Mouse (Mus musculus) megakaryocyte-erythroid progenitor cell, adult 5-6 weeks (primary cell): ENCODE data around the gene Tex28. TPM values are rescaled to one million over a fixed set of nuclear protein-coding genes. Genes with fewer than 3 reads are reported as not detected.
"Not testable (repeated sequence)": the region's sequence is repeated elsewhere in the genome, so short reads cannot be mapped to it uniquely, and the experiment has no call there.

Source experiments
- ATAC-seq: replicated peaks from 2 replicates; pipeline ENCODE4 v1.8.0; 2016; ENCODE audit warnings: mild to moderate bottlenecking, inconsistent platforms; ENCODE audit not compliant: severe bottlenecking, poor library complexity, low FRiP score, low TSS enrichment
- total RNA-seq, 2 experiments: library from RNA; stranded (forward) in 1 of 2; stranded (reverse) in 1 of 2; fragments of 200-1000, 215-1000 nt in 1 of 2; fragments of >200 nt in 1 of 2; fragmentation: Nextera tagmentation in 1 of 2; gene quantifications; 2 replicates each; pipeline ENCODE4 v1.2.3; 2014 to 2017

Tex28 gene
- total RNA-seq (2014; fragmentation: Nextera tagmentation) (not detected in 2 replicates), total RNA-seq (2017) (not detected in 2 replicates)

DNA sequence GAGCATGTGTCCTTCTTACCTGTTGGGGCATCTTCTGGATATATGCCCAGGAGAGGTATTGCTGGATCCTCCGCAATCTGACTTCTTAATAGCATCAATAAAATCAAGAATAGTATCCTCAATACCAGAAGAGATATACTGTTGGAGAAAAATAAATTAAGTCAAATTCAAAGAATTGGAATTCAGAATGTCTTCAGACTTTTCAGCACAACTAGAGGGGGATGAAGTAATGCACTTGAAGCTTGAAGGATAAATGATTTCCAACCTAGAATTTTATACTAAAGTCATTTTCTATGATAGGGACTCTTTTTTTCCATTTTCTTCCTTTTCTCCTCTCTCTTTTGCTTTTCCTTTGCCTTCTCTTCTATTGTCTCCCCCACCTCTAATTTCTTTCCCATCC is at the start of gene Tex28:
TSS of gene Tex28 (minus strand) at position 101 of the 400 bp plus-strand sequence.
- no peak for ATAC-seq

DNA sequence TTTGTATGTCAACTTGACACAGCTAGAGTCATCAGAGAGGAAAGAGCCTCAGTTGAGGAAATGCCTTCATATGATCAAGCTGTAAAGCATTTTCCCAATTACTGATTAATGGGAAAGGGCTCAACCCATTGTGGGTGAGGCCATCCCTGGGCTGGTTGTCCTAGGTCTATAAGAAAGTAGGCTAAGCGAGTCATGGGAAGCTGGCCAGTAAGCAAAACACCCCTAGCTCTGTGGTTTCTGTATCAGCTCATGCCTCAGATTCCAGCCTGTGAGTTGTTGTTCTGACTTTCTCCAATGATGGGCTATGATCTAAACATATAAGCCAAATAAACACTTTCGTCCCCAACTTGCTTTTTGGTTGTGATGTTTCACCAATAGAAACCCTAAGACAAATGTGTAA is 35.9 kb upstream of the Tex28 start:
- no peak for ATAC-seq

DNA sequence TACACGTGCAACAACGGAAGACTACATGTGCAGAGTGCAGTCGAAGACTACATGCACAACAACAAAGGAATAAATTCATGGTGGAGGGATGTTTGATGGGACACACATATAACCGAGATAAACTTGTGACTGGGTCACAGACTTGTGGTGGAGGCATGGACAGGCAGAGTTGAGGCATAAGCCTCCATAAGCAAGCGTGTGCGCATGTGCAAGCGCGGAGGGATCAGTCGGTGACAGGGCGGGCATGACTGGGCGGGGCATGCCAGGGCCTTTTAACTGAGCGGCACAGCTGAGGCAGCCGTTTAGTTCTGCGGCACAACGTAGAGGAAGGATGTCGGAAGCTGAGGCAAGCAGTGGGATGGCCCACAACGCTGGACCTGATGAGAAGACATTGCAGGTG is 9.3 kb upstream of the Tex28 start, which contains the start of gene Tktl1:
TSS of gene Tktl1 (plus strand) at position 301 of the 400 bp plus-strand sequence.
- no peak for ATAC-seq

DNA sequence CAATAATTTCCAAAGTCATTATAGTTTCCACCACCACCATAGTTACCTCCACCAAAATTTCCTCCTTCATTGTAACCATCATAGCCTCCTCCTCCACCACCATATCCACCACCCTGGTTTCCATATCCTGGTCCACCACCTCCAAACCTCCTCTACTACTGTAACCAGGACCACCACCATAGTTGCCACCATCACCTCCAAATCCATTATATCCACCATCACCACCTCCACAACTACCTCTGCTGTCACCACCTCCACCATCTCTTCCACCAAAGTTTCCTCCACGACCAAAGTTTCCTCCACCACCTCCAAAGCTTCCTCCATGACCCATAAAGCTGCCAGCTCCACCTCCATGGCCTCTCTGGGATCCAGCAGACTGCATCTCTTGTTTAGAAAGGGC is 32.4 kb downstream of the Tex28 start, which contains the start of gene Mecp2:
TSS of gene Mecp2 (minus strand) at position 101 of the 400 bp plus-strand sequence.
- ATAC-seq, result not testable (repeated sequence)

DNA sequence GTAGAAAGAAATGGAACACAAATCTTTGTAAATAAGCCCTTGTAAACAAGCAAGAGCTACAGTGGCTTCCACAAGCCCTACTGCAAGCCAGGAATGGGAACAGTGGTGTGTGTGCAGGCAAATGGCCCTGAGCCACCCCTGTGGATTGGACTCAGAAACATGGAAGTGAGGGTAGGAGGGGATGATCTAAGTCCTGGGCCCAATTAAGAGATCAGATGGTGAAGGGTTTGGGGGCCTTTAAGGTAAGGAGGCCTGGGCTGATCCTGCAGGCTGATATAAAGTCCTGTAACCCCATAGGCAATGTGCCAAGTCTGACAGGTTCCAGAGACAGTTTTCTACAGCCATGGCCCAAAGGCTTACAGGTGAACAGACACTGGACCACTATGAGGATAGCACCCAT is 40.5 kb downstream of the Tex28 start, which contains the start of gene Opn1mw:
TSS of gene Opn1mw (plus strand) at position 301 of the 400 bp plus-strand sequence.
- ATAC-seq, result no peak

DNA sequence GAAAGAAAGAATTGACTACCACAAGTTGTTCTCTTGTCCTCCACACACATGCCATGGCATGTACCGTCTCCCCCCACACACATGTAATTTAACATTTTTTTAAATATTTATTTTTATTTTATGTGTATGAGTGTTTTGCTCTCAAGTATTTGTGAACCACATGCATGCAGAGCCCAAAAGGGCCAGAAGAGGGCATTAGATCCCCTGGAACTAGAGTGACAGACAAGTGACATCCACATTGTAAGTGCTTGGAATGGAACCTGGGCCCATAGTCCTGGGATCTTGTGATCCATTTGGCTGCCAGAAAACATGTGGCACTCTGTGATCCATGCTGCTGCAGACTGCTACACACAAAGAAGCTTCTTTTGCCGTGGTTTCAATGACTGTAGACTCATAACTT is 42.7 kb downstream of the Tex28 start:
- 0 out of 2 replicates have a peak, but pooled peaks have one; percentile 47 for ATAC-seq

DNA sequence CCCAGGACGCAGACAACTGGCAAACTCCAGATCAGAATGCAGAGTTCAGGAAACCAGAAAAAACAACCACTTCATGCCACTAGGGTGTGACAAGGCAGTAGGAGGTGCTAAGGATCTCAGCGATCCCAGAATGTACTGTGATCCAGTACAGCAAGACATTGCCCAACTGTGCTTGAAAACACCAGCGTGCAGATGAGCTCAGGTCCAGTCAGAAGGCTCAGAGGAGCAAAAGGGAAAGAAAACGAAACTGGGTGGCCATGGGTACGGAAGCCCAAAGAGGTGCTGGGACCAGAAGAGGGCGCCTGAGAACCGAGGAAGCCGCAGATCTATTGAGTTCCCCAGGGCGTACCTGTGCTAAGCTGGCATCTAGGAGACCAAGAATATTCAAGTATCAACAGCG is 52.1 kb downstream of the Tex28 start:
- ATAC-seq, result peak; percentile 87

DNA sequence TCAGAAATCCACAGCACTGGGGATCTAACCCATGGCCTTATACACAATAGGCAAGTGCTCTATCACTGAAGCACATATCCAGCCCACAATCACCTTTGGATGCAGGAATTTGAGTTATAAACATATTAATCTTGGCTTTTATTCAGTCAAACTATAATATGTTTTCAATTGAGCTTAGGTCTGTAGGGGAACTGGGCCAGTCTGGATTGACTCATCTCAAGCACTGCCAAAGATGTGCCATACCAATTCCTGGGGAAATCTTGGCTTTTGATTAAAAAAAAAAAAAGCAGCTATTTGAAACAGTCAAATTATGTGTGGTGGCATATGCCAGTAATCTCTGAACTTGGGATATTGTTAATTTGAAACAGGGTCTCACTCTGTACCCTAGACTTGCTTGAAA is 53.6 kb downstream of the Tex28 start:
- no peak for ATAC-seq

DNA sequence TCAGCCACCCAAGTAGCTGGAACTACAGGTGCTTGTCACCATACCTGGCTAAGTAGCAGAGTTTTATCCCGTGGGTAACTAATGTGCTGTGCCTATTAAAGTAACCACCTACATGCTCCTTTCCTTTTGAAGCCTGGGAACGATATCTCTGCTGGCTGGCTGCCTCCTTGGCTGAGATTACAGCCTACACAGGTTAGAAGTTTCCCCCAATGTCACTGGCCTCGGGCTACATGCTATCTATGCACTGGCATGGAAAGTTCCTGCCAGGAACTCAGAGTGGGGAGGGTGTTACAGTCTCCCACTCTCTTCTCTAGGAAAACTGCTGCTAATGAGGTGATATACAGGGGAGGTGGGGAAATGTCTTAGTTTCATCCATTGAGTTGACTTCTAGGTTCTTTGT is 58.9 kb downstream of the Tex28 start:
- no peak for ATAC-seq

DNA sequence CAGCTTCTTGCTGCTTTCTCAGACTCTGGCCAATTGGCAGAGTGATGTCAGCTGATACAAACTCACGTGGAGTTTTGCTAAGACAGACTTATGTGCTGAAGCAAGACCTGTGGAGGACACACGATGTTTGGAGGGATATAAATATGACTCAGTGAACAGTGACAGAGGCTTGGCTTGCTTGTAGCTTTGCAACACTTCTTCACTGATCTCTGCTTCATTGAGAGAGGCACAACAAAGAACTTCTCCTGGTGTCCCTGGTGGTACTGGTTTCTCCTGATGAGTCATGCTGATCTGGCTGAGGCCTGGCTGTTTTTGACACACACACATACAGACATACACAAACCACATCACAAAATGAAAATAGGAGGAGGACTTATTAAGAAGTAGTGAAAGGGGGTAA is 61.7 kb downstream of the Tex28 start:
- ATAC-seq, result no peak

DNA sequence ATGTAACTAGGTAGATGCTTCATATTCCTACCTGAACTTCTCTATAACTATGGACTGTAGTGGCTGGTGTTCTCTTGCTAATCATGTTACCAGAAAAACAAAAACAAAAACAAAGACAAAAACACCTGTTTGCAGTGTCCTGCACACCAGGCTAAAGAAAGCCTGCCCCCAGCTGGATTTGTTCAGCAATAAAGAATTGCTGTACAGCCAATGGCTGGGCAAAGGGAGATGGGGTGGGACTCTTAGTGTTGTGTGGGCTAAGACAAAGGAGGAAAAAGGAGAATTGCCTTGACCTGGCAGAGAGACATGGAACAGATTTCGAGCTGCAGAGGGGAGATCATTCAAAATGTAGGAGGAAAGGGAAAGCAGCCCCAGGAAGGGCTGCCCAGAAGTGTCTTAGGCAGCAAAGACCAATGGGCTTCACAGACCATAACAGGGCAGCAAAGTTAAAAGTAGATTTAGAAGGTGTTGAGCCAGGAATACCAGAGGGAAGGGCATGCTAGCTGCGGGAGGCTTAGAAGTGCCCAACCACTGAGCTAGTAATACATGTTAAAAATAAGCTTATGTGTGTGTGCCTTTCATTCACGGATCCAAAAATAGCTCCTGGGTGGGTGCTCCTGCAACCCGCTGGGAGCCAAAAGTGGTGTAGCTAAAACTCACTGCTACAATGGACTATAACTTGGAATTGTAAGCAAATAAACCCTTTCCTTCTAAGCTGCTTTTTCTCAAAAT is 64.0 kb downstream of the Tex28 start:
- ATAC-seq, result no peak

Other genes starting within 250 kb of the Tex28 start
- 27.6 and 32.5 TPM in 2 replicates for gene Arhgap4, start 246.0 kb downstream of the Tex28 start, total RNA-seq (2014; fragmentation: Nextera tagmentation)
- gene Arhgap4, start 246.0 kb downstream of the Tex28 start, total RNA-seq (2017), result 13.7 and 20.1 TPM in 2 replicates
- gene Naa10, start 245.9 kb downstream of the Tex28 start, total RNA-seq (2014; fragmentation: Nextera tagmentation), result 224 and 245 TPM in 2 replicates
- 150 TPM in 2 replicates for gene Naa10, start 245.9 kb downstream of the Tex28 start, total RNA-seq (2017)
- gene Renbp, start 237.0 kb downstream of the Tex28 start, total RNA-seq (2014; fragmentation: Nextera tagmentation), result 3.3 and 7.6 TPM in 2 replicates
- 6.9 and 11.0 TPM in 2 replicates for gene Renbp, start 237.0 kb downstream of the Tex28 start, total RNA-seq (2017)
- 159 and 169 TPM in 2 replicates for gene Hcfc1, start 201.5 kb downstream of the Tex28 start, total RNA-seq (2014; fragmentation: Nextera tagmentation)
- 56.1 and 78.7 TPM in 2 replicates for gene Hcfc1, start 201.5 kb downstream of the Tex28 start, total RNA-seq (2017)
- gene Irak1, start 143.9 kb downstream of the Tex28 start, total RNA-seq (2014; fragmentation: Nextera tagmentation), result 74.9 and 81.2 TPM in 2 replicates
- gene Irak1, start 143.9 kb downstream of the Tex28 start, total RNA-seq (2017), result 43.2 and 48.7 TPM in 2 replicates
- gene Opn1mw, start 40.4 kb downstream of the Tex28 start, total RNA-seq (2014; fragmentation: Nextera tagmentation), result not detected in 2 replicates
- not detected in 2 replicates for gene Opn1mw, start 40.4 kb downstream of the Tex28 start, total RNA-seq (2017)
- 21.8 and 22.9 TPM in 2 replicates for gene Mecp2, start 32.5 kb downstream of the Tex28 start, total RNA-seq (2014; fragmentation: Nextera tagmentation)
- gene Mecp2, start 32.5 kb downstream of the Tex28 start, total RNA-seq (2017), result 12.9 and 17.9 TPM in 2 replicates
- gene Tktl1, start 9.4 kb upstream of the Tex28 start, total RNA-seq (2014; fragmentation: Nextera tagmentation), result not detected in 2 replicates
- not detected in 2 replicates for gene Tktl1, start 9.4 kb upstream of the Tex28 start, total RNA-seq (2017)
- gene Flna, start 82.0 kb upstream of the Tex28 start, total RNA-seq (2014; fragmentation: Nextera tagmentation), result 118 and 156 TPM in 2 replicates
- 299 and 337 TPM in 2 replicates for gene Flna, start 82.0 kb upstream of the Tex28 start, total RNA-seq (2017)
- 67.1 and 96.2 TPM in 2 replicates for gene Emd, start 86.8 kb upstream of the Tex28 start, total RNA-seq (2014; fragmentation: Nextera tagmentation)
- 74.5 and 113 TPM in 2 replicates for gene Emd, start 86.8 kb upstream of the Tex28 start, total RNA-seq (2017)
- gene Rpl10, start 103.0 kb upstream of the Tex28 start, total RNA-seq (2014; fragmentation: Nextera tagmentation), result 4,546 and 4,933 TPM in 2 replicates
- 1,280 and 1,947 TPM in 2 replicates for gene Rpl10, start 103.0 kb upstream of the Tex28 start, total RNA-seq (2017)
- 37.9 and 62.6 TPM in 2 replicates for gene Taz, start 114.1 kb upstream of the Tex28 start, total RNA-seq (2014; fragmentation: Nextera tagmentation)
- gene Taz, start 114.1 kb upstream of the Tex28 start, total RNA-seq (2017), result 37.0 and 41.7 TPM in 2 replicates
- 12.9 and 22.9 TPM in 2 replicates for gene Dnase1l1, start 114.5 kb upstream of the Tex28 start, total RNA-seq (2014; fragmentation: Nextera tagmentation)
- gene Dnase1l1, start 114.5 kb upstream of the Tex28 start, total RNA-seq (2017), result 15.6 and 28.0 TPM in 2 replicates
- 91.6 and 95.2 TPM in 2 replicates for gene Atp6ap1, start 129.3 kb upstream of the Tex28 start, total RNA-seq (2014; fragmentation: Nextera tagmentation)
- 72.2 and 111 TPM in 2 replicates for gene Atp6ap1, start 129.3 kb upstream of the Tex28 start, total RNA-seq (2017)
- 105 and 125 TPM in 2 replicates for gene Gdi1, start 137.2 kb upstream of the Tex28 start, total RNA-seq (2014; fragmentation: Nextera tagmentation)
- gene Gdi1, start 137.2 kb upstream of the Tex28 start, total RNA-seq (2017), result 12.9 and 19.3 TPM in 2 replicates
- 32.6 and 39.6 TPM in 2 replicates for gene Fam50a, start 145.2 kb upstream of the Tex28 start, total RNA-seq (2014; fragmentation: Nextera tagmentation)
- 62.1 and 75.4 TPM in 2 replicates for gene Fam50a, start 145.2 kb upstream of the Tex28 start, total RNA-seq (2017)
- gene Plxna3, start 161.2 kb upstream of the Tex28 start, total RNA-seq (2014; fragmentation: Nextera tagmentation), result 3.9 and 14.8 TPM in 2 replicates
- 0.80 TPM in 2 replicates for gene Plxna3, start 161.2 kb upstream of the Tex28 start, total RNA-seq (2017)
- 62.4 and 101 TPM in 2 replicates for gene Lage3, start 185.8 kb upstream of the Tex28 start, total RNA-seq (2014; fragmentation: Nextera tagmentation)
- gene Lage3, start 185.8 kb upstream of the Tex28 start, total RNA-seq (2017), result 29.6 and 35.2 TPM in 2 replicates
- gene Ubl4a, start 205.4 kb upstream of the Tex28 start, total RNA-seq (2014; fragmentation: Nextera tagmentation), result 35.0 and 64.6 TPM in 2 replicates
- gene Ubl4a, start 205.4 kb upstream of the Tex28 start, total RNA-seq (2017), result 14.1 and 24.5 TPM in 2 replicates
- gene Slc10a3, start 205.5 kb upstream of the Tex28 start, total RNA-seq (2014; fragmentation: Nextera tagmentation), result 6.7 and 16.4 TPM in 2 replicates
- gene Slc10a3, start 205.5 kb upstream of the Tex28 start, total RNA-seq (2017), result 11.5 and 11.6 TPM in 2 replicates
- gene Fam3a, start 225.4 kb upstream of the Tex28 start, total RNA-seq (2014; fragmentation: Nextera tagmentation), result 13.1 and 16.5 TPM in 2 replicates
- 12.8 and 21.1 TPM in 2 replicates for gene Fam3a, start 225.4 kb upstream of the Tex28 start, total RNA-seq (2017)
- 12.6 and 16.4 TPM in 2 replicates for gene Ikbkg, start 225.5 kb upstream of the Tex28 start, total RNA-seq (2014; fragmentation: Nextera tagmentation)
- gene Ikbkg, start 225.5 kb upstream of the Tex28 start, total RNA-seq (2017), result 25.7 and 45.8 TPM in 2 replicates